Mouse (Mus musculus): ENCODE measurements around the gene Mchr1. TPM values are rescaled to one million over a fixed set of nuclear protein-coding genes. Genes with fewer than 3 reads are reported as not detected.

Gene Mchr1
- total RNA-seq, 2 experiments from 2014 or later: 1.9 TPM

- DNase-seq: no peak
Observed at GRCm38 (mm10) chr15:81227275-81227674, 8.0 kb upstream of the Mchr1 start.

GRCm38 (mm10) chr15:81228258-81228657, 7.0 kb upstream of the Mchr1 start:
- no peak for DNase-seq

- DNase-seq: no peak
Observed at GRCm38 (mm10) chr15:81229791-81230190, 5.5 kb upstream of the Mchr1 start.

GRCm38 (mm10) chr15:81231325-81231724, 4.0 kb upstream of the Mchr1 start:
- DNase-seq: no peak

- no peak for DNase-seq
Observed at GRCm38 (mm10) chr15:81236062-81236461, 763 bp downstream of the Mchr1 start.

- DNase-seq: no peak
Observed at GRCm38 (mm10) chr15:81237471-81237870, 2.2 kb downstream of the Mchr1 start.

GRCm38 (mm10) chr15:81239261-81239660, 4.0 kb downstream of the Mchr1 start:
- DNase-seq: peak; percentile 58

- no peak for DNase-seq
Observed at GRCm38 (mm10) chr15:81239794-81240343, 4.6 kb downstream of the Mchr1 start.

GRCm38 (mm10) chr15:81246890-81247289, 11.6 kb downstream of the Mchr1 start:
- no peak for DNase-seq

- DNase-seq: no peak
Observed at GRCm38 (mm10) chr15:81247583-81248340, 12.5 kb downstream of the Mchr1 start.

GRCm38 (mm10) chr15:81248341-81248679, 13.0 kb downstream of the Mchr1 start:
- no peak for DNase-seq

GRCm38 (mm10) chr15:81248951-81249579, 13.8 kb downstream of the Mchr1 start:
- DNase-seq: no peak

GRCm38 (mm10) chr15:81252626-81253174, 17.4 kb downstream of the Mchr1 start:
- DNase-seq: no peak

GRCm38 (mm10) chr15:81253585-81253984, 18.3 kb downstream of the Mchr1 start:
- DNase-seq: no peak

GRCm38 (mm10) chr15:81254113-81254640, 18.9 kb downstream of the Mchr1 start:
- no peak for DNase-seq

GRCm38 (mm10) chr15:81255063-81255462, 19.8 kb downstream of the Mchr1 start:
- DNase-seq: no peak

- no peak for DNase-seq
Observed at GRCm38 (mm10) chr15:81258296-81258695, 23.0 kb downstream of the Mchr1 start.

- no peak for DNase-seq
Observed at GRCm38 (mm10) chr15:81259304-81259703, 24.0 kb downstream of the Mchr1 start.

GRCm38 (mm10) chr15:81260208-81260607, 24.9 kb downstream of the Mchr1 start:
- DNase-seq: no peak

- peak; percentile 84 for DNase-seq
Observed at GRCm38 (mm10) chr15:81264392-81265095, 29.2 kb downstream of the Mchr1 start.

- no peak for DNase-seq
Observed at GRCm38 (mm10) chr15:81267416-81267815, 32.1 kb downstream of the Mchr1 start.

GRCm38 (mm10) chr15:81272305-81273053, 37.2 kb downstream of the Mchr1 start:
- peak; percentile 64 for DNase-seq
